Mouse (Mus musculus): Measurements from ENCODE around the gene Alg10b.
"Not testable (repeated sequence)": the region's sequence is repeated elsewhere in the genome, so short reads cannot be mapped to it uniquely, and the experiment has no call there.

Alg10b gene

GRCm38 (mm10) chr15:90223969-90224750, at the start of gene Alg10b:
Alg10b (plus strand) TSS chr15:90224311.
- peak; percentile 94 for DNase-seq (ENCODE audit: low spot score)

GRCm38 (mm10) chr15:90183108-90183507, 41.0 kb upstream of the Alg10b start:
- DNase-seq (ENCODE audit: low spot score) = not testable (repeated sequence)

GRCm38 (mm10) chr15:90183511-90183910, 40.6 kb upstream of the Alg10b start:
- no peak for DNase-seq (ENCODE audit: low spot score)

- no peak for DNase-seq (ENCODE audit: low spot score)
Measured at GRCm38 (mm10) chr15:90184743-90185142, 39.4 kb upstream of the Alg10b start.

GRCm38 (mm10) chr15:90189477-90189876, 34.6 kb upstream of the Alg10b start:
- no peak for DNase-seq (ENCODE audit: low spot score)

- DNase-seq (ENCODE audit: low spot score) = no peak
Measured at GRCm38 (mm10) chr15:90213946-90214345, 10.2 kb upstream of the Alg10b start.

GRCm38 (mm10) chr15:90214913-90215312, 9.2 kb upstream of the Alg10b start:
- peak; percentile 78 for DNase-seq (ENCODE audit: low spot score)

- peak; percentile 76 for DNase-seq (ENCODE audit: low spot score)
Measured at GRCm38 (mm10) chr15:90225058-90225575, 1.0 kb downstream of the Alg10b start.

GRCm38 (mm10) chr15:90237657-90238056, 13.5 kb downstream of the Alg10b start:
- peak; percentile 62 for DNase-seq (ENCODE audit: low spot score)

- DNase-seq (ENCODE audit: low spot score) = no peak
Measured at GRCm38 (mm10) chr15:90244081-90244480, 20.0 kb downstream of the Alg10b start.

- peak; percentile 80 for DNase-seq (ENCODE audit: low spot score)
Measured at GRCm38 (mm10) chr15:90249694-90250093, 25.6 kb downstream of the Alg10b start.

- DNase-seq (ENCODE audit: low spot score) = no peak
Measured at GRCm38 (mm10) chr15:90282876-90283275, 58.8 kb downstream of the Alg10b start.

All from embryo, embryonic 10 days (tissue).